Mouse (Mus musculus): ENCODE results near the gene Adap1.

Adap1 gene

GRCm38 (mm10) chr5:139325395-139325966 lies at the start of gene Adap1:
Gene Adap1 (minus strand): TSS chr5:139325622.
- peak; percentile 77 to 82 for DNase-seq

DNA sequence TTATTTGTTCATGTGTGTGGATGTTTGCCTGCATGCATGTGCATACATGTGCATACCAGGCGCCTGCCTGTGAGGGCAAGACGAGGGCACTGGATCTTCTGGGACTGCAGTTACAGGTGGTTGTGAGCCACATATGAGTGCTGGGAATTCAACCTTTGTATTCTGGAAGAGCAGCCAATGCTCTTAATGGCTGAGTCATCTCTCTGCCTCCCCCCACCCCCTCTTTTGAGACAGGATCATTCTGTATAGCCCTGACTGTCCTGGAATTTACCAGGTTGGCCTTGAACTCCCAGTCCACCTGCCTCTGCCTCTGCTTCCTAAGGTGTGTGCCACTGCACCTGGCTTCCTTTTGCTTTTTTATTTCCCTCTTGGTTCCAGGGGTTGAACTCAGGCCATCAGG lies 49.4 kb upstream of the Adap1 start:
- DNase-seq: no peak

DNA sequence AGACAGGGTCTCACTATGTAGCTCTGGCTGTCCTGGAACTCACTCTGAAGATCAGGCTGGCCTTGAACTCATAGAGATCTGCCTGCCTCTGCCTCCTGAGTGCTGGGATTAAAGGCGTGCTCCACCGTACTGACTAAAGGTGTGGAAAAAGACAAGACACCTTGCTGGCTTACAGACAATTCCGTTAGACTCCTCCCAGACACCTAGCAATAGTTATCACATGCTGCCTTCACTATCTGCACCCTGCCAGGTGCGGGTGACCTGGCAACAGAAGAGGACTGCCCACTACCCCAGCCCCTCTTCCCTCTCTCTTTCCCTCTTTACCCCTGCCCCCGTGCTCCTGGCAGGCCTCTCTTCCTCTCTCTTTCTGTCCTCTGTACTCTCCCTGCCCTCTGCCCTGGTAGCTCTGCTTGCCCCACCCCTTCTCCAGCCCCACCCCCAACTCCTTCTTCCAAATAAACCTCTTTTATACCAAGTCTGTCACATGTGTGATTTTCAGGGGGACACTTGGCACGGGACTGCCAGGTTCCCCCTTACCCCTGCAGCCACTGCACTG lies 48.5 kb upstream of the Adap1 start:
- no peak for DNase-seq

DNA sequence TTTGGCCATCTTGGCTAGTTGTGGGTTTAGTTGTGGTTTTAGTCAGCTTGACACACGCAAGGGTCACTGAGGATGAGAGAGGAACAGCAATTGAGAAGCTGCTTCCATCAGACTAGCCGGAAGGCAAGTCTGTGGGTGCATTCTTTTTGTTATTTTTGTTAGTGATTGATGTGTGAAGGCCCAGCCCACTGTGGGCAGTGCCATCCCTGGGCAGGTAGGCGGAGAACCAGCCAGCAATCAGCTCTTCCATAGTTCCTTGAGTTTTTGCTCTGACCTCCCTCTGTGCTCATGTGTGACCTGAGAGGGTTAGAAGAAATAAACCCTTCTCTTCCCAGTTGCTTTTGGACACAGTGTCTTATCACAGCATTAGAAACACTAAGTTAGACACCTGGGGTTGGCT lies 47.7 kb upstream of the Adap1 start:
- no peak for DNase-seq

DNA sequence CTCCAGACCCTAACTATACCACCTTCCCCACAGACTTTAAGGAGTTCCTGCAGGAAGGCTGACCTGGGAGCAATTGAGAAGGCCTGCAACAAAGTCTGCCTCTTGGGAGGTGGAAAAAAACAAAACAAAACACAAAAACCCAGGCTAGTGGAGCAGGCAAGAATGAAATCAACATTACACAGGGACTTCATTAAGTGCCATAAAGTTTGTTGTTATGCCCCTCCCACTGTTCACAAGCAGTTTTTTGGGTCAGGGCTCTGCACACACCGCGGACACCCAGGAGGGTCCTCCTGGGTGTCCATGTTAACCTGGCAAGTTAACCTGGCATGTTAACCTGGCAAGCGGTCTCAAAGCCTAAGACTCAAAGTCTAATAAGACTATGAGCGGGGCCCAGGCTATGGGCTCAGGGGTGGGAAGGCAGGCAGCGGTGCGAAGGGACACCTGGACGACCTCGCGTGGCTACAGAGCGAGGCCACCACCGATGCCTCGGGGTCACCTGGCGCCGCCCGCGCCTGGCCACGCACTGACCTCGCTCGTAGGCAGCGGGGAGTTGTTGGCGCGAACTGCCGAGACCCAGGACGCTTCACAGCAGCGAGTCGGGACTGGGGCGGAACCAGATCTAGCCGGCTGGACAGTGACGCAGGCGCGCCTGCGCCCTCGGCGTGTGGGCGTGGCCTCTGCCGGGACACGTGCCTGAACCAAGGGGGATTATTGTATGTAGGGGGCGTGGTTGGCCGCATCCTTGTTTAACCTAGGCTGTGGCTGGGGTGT lies 46.4 kb upstream of the Adap1 start:
- peak; percentile 96 for DNase-seq

DNA sequence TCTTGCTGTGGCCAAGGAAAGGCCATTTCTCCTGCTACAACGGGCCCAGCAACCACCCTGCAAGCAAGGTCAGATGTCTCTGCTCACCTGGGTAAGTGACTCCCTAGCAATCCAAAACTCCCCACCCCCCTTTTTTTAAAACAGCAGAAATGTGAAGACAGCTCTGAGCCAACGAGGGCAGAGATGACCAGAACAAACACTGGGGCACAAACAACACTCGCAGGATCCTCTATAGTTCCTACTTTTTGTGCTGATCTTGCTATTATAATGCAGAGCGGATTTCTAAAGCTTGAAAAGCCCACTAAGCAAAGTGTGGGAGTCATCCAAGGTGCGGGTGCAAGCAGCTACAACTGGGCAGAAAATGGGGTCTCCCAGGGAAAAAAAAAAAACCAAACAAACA lies 45.7 kb upstream of the Adap1 start:
- no peak for DNase-seq

- DNase-seq: no peak
Observed at GRCm38 (mm10) chr5:139370336-139370735, 44.9 kb upstream of the Adap1 start.

- no peak for DNase-seq
Observed at GRCm38 (mm10) chr5:139368638-139369320, 43.4 kb upstream of the Adap1 start.

- peak; percentile 68 to 76 for DNase-seq
Observed at GRCm38 (mm10) chr5:139367884-139368458, 42.5 kb upstream of the Adap1 start.

DNA sequence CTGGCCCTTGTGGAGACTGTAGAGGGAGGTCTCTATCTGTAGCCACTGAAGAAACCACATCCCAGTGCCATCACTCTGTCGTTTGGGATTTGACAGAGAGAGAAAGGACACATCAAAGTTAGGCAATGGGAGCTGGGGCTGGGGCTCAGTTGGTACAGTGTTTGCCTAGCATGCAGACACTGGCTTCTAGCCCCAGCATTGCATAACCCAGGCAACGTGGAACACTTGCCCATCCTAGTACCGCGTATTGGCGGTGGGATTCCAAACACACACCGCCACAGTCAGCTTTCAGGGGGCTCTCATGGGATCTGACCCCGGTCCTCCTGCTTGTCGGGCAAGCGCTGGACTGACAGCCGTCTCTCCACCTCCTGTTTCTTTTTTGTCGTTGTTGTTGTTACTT lies 41.1 kb upstream of the Adap1 start:
- DNase-seq: no peak

DNA sequence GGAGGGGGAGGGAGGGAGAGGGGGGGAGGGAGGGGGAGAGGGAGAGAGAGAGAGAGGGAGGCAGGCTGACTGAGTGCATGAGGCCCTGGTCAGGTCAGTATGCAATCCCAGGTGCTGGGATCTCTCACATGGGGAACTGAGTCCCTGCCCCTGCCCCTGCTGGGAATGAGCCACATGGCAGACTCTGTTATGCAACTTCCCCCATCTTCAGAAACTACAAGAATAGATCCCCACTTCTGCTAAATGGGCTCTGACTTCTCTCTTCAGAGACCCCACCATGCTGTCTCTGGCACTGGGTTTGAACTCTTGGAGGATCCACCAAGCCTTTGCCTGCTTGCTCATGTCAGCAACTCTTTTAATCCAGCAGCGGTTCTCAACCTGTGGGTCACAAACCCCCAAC lies 40.4 kb upstream of the Adap1 start:
- DNase-seq: peak in 1 of 2 experiments; percentile 37

GRCm38 (mm10) chr5:139364911-139365571 lies 39.6 kb upstream of the Adap1 start:
- no peak for DNase-seq

DNA sequence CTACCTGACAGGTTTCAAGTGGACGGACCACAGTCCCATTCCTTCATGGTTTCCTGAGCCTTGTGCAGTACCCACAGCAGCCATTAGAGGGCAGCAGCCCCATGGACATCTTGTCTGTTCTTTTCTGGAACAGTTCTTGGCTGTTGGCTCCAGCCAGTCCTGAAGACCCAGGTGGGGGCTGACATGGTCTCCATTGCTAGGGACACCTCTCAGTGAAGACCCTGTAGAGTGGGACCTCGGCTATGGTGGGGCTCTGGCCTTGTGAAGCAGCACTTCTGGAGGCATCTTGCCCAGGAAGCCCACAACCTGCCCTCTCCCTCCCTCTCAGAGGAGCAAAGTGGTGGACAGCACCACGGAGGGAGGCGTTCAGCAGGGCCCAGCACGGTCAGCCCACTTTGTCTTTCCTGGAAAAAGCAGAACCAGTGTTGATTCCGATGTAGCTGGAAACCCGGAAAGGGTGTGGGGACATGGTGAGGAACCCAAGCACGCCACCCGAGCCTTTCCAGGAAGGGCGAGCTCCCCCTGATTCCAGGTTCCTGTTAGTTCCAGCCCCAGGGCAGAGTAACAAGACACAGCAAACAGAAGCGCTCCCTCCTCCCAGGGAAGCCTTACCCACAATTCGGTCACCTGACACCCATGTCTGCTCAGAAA lies 39.0 kb upstream of the Adap1 start:
- peak; percentile 92 to 93 for DNase-seq

- DNase-seq: no peak
Observed at GRCm38 (mm10) chr5:139363858-139364257, 38.4 kb upstream of the Adap1 start.

GRCm38 (mm10) chr5:139359244-139359643 lies 33.8 kb upstream of the Adap1 start:
- no peak for DNase-seq

GRCm38 (mm10) chr5:139358653-139359052 lies 33.2 kb upstream of the Adap1 start:
- DNase-seq: peak; percentile 42 to 54

- peak; percentile 82 to 83 for DNase-seq
Observed at GRCm38 (mm10) chr5:139355235-139355772, 29.9 kb upstream of the Adap1 start.

GRCm38 (mm10) chr5:139353946-139354345 lies 28.5 kb upstream of the Adap1 start:
- DNase-seq: no peak

- peak; percentile 70 to 71 for DNase-seq
Observed at GRCm38 (mm10) chr5:139353496-139353895, 28.1 kb upstream of the Adap1 start.

- no peak for DNase-seq
Observed at GRCm38 (mm10) chr5:139352317-139352716, 26.9 kb upstream of the Adap1 start, which contains the start of gene Cyp2w1. Gene Cyp2w1 (plus strand): TSS chr5:139352617.

- DNase-seq: no peak
Observed at GRCm38 (mm10) chr5:139351628-139352027, 26.2 kb upstream of the Adap1 start.

DNA sequence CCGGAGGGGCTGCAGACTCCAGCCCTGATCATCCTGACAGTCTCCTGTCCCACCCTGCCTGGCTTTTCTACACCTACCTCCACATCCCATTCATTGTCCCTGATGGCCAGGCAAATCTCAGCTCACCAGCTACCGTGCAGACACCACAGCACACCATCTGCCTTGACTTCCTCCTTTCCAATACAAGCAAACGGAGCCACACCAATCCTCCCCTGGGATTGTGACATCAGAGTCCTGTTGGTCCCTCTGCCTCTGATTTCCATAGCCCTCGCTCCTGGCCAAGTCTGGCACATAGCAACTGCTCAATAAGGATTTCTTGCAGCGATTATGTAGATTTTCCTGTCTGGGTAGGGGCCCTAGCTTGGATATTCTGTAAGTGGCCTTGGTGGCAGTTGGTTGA lies 25.7 kb upstream of the Adap1 start, which contains the start of gene Cox19:
Gene Cox19 (minus strand): TSS at position 285 of the 400 bp plus-strand sequence.
- no peak for DNase-seq
